Mouse (Mus musculus) layer of hippocampus, postnatal 25 days (tissue): ENCODE measurements around the gene Ranbp10. TPM values are rescaled to one million over a fixed set of nuclear protein-coding genes. Genes with fewer than 3 reads are reported as not detected.
A peak's percentile ranks its signal among the peaks of the same experiment; 100 is the strongest.
"Not testable (repeated sequence)": the region's sequence is repeated elsewhere in the genome, so short reads cannot be mapped to it uniquely, and the experiment has no call there.

Source experiments
- DNase-seq, 2 experiments: peaks; one replicate each; pipeline ENCODE4 v3.0.0; 2022; ENCODE audit warnings: mixed read lengths in 2 of 2, low spot score in 1 of 2; ENCODE audit errors: extremely low spot score in 1 of 2
- total RNA-seq, 2 experiments: library from RNA; stranded (reverse); gene quantifications; 2 replicates each; pipeline ENCODE4 v1.2.3; 2021

The Ranbp10 gene
- total RNA-seq, 2 experiments from 2014 or later, result 24.3 to 26.6 TPM

- DNase-seq, result no peak
These were observed 9.8 kb upstream of the Ranbp10 start for GRCm38 (mm10) chr8:105836991-105837390.

DNA sequence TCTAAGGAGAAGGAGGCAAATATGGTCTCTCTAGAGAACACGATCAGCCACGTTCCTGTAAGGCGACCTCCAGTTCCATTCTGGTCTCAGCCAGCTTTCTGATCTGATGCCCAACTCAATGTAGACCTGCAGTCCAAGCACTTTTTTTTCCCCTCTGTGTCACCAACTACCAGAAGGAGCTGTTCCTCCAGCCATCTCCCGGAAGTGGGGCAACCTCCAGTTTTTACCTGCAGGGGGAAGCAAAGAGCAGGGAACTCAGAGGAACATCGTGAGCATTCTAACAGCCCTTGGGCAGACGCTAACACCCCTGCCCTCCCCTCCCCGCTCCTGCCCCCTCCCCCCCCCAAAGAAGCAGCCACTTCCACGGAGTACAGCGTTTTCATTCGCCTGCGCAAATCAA is 8.2 kb upstream of the Ranbp10 start:
- peak in 1 of 2 experiments; percentile 67 for DNase-seq

DNA sequence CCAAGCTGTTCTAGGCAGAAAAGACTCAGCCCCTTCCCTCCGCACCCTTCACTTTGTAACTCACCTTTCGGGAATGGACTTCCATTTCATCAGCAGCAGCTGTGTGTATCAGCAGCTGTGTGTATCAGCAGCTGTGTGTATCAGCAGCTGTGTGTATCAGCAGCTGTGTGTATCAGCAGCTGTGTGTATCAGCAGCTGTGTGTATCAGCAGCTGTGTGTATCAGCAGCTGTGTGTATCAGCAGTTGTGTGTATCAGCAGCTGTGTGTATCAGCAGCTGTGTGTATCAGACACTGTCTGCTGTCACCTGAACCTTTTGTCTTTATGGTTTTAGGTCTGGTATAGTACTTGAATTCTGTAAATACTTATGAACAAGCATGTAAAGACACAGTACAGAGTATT is 6.6 kb upstream of the Ranbp10 start:
- DNase-seq, result not testable (repeated sequence)

GRCm38 (mm10) chr8:105826379-105826778 is 771 bp downstream of the Ranbp10 start:
- DNase-seq, result no peak

DNA sequence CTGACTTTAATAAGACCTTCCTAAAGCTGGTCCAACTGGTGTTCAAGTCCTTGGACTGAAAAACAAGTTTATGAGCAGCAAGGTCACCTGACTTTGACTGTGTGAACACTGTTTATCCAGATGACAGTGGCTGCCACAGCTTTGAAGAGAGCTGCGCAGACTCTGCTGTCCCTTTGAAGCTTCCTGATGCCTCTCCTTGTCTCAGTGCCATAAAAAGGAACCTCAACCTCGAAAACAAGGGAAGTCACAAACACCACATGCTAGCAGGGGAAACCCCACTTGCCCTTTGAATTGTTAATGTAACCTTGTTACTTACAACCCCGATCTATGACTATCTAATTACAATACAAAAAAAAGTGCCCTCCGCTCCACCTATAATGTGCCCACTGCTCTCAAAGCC is 1.6 kb downstream of the Ranbp10 start:
- no peak for DNase-seq

DNA sequence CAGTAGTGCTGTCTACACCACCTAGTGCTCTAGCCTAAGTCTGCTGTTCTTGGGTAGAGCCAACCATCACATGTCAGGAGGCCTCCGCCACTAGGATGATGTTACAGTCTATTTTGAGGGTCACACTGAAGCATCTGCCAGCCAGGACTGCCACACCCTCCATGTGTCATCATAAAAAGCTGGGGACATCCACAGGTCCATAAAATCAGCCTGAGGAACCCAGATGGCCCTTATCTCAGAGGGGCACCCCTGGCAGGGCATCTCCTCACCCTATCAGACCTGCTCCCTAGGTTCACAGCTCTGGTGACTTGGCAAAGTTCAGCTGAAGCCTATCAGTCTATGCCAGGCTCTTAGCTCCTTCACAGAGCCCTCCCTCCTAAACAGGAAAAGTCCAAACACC is 6.2 kb downstream of the Ranbp10 start:
- no peak for DNase-seq

DNA sequence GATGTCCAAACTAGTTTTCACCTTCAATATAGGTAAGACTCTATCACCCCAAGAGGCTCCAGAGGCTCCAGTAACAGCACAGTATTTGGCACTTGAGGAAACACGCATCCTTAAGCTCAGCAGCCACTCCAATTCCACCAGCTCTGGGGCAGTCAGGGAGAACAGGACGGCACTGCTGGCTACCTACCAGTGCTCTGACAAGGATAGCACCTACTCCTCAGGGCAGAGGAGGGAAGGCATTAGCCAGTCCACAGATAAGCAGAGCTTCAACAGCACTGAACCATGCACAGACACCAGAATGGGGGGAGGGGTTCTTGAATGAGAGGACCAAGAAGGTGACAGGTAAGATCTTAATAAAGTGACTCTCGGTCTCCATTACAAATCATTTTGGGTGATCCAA is 7.5 kb downstream of the Ranbp10 start:
- no peak for DNase-seq

- no peak for DNase-seq
These were observed 13.9 kb downstream of the Ranbp10 start for GRCm38 (mm10) chr8:105813241-105813640.

DNA sequence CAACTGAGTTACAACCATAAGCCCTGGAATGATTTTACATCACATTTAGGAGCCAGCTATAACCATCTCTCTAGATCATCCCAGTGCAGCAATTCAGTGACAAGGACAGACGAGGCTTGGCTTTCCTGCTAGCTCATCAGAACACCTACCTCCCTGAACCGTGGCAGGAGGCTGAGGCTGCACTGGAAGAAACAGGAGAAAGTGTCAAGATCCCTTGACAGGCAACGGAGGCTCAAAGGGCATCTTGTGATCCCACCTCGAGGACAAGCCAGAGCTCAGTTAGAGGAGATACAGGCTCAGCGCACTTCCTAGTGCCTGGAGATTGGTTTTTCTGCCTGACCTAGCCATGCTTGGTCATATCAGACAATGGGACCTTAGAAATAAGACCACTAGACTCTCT is 14.6 kb downstream of the Ranbp10 start:
- no peak for DNase-seq

- no peak for DNase-seq
These were observed 15.6 kb downstream of the Ranbp10 start for GRCm38 (mm10) chr8:105811543-105811942.

DNA sequence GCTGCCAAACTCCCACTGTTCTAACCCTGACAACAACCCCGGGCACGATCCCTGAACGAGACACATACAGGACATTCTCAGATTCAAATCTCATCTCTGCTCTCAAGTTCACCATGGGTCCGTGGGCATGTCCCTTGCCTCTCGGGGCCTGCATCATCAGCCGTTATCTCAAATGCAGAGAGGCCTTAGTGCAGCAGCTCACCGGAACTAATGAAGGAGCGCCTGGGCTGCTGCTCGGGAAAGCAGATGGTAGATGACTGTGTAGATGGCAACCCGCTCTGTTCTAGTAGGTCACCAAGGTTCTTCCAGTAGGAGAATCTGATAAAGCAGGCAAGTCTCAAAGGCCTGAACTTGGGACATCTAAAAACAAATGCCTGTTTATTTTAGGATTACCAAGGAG is 16.1 kb downstream of the Ranbp10 start:
- DNase-seq, result no peak

DNA sequence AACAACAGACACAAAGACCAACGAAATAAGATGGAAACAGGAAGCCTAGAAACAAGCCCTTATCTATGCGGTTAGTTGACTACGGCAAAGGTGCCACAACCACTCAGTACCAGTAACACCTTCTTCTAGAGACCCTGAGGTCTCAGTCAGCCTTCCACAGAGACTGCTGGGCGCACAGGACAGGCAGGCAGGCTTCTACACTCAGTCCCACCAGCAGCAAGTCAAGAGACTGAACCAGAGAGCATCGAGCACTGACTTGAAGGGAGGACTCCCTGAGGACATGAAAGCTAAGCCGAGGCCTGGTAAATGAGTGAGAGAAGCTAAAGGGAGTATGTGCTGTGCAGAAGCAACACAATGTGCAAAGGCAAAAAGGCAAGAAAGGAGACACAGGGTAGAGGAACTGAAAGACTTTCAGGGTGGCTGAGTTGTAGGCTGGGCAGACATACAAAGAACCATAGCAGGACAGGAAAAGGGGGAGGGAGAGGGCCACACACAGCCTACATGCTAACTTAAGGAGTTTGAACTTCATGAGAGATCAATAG is 16.8 kb downstream of the Ranbp10 start:
- DNase-seq, result no peak

- DNase-seq, result no peak
These were observed 18.7 kb downstream of the Ranbp10 start for GRCm38 (mm10) chr8:105808480-105808879.

GRCm38 (mm10) chr8:105807766-105808165 is 19.4 kb downstream of the Ranbp10 start:
- no peak for DNase-seq

GRCm38 (mm10) chr8:105805964-105806363 is 21.2 kb downstream of the Ranbp10 start:
- DNase-seq, result no peak

- no peak for DNase-seq
These were observed 21.8 kb downstream of the Ranbp10 start for GRCm38 (mm10) chr8:105805346-105805745.

GRCm38 (mm10) chr8:105804797-105805196 is 22.4 kb downstream of the Ranbp10 start:
- DNase-seq, result no peak

GRCm38 (mm10) chr8:105801153-105801904 is 25.8 kb downstream of the Ranbp10 start:
- no peak for DNase-seq

DNA sequence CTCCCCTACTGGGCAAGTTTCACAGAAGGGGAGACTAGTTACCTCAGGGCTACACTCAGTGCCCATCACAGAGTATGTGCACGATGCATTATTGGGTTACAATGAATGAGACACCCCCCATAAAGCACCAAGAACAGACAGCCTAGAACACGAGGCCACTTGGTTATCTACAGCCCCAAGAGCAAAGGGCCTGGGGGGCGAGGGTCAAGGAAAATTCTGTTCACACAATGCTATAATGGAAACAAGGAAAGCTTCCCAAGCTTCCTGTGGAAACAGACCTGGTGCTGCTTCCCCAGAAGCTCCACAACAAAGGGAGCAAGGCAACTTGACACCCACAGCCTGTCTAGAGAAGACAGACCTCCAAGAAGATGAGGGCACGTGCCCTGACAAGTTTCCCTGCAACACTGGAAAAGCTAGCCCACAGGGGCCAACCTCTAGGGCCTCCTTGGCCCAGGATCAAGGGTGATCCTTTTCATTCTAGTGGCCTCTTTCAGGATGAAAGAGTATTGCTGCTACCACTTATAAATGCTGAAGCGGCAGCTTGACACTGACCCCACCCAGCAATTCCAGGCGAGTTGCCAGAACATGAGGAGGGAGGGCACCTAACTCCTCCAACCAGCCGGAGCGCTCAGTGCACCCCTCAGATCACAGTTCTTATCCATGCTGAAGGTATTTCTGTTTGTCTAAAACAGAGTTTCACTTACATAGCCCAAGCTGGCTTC is 27.9 kb downstream of the Ranbp10 start:
- DNase-seq, result peak in 1 of 2 experiments; percentile 43

GRCm38 (mm10) chr8:105798408-105798807 is 28.7 kb downstream of the Ranbp10 start:
- DNase-seq, result no peak

DNA sequence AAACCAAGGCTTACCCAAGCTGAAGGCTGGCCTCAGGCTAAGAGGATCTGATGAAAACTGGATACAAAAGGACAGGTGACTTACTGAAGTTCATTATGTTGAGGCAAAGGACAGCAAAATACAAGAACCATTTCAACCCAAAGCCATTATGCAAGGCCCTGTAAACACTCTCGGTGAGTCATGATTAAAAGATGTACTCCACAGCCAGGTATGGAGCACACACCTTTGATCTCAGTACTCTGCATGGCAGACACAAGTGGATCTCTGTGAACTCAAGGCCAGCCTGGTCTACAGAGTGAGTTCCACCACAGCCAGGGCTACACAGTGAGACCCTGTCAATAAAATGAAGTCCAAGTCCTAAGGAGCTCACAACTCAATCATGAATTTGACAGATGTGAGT is 31.4 kb downstream of the Ranbp10 start:
- DNase-seq, result no peak
